Mouse (Mus musculus) mouse trophoblast stem cell (cell line): ENCODE data around the gene Spo11.

Source experiments
- in situ Hi-C, 2 experiments: fragments of 300-500 bp; cut with MseI, MboI; formaldehyde crosslinking; loops; 2 replicates in 1 of 2; 3 replicates in 1 of 2; pipeline ENCODE4 v1.15.1; 2025

Gene Spo11

GRCm38 (mm10) chr2:172958579-172958978 is 18.9 kb upstream of the Spo11 start:
- in situ Hi-C loops: loop anchor here in 1 of 2 experiments (5.0 to 10.0 kb wide), 2 partner anchors 34 to 124 kb away; no protein-coding TSS in a partner anchor

GRCm38 (mm10) chr2:172959006-172959768 is 18.3 kb upstream of the Spo11 start:
- in situ Hi-C loops: loop anchor here in 1 of 2 experiments (5.0 to 10.0 kb wide), 2 partner anchors 33 to 124 kb away; no protein-coding TSS in a partner anchor

- in situ Hi-C loops: no loop called here
Observed at GRCm38 (mm10) chr2:172960350-172960749, 17.1 kb upstream of the Spo11 start.

GRCm38 (mm10) chr2:172961211-172961610 is 16.3 kb upstream of the Spo11 start:
- in situ Hi-C loops: no loop called here

- in situ Hi-C loops: no loop called here
Observed at GRCm38 (mm10) chr2:172965249-172965648, 12.3 kb upstream of the Spo11 start.

- in situ Hi-C loops: no loop called here
Observed at GRCm38 (mm10) chr2:172966480-172966879, 11.0 kb upstream of the Spo11 start.

GRCm38 (mm10) chr2:172971865-172972264 is 5.6 kb upstream of the Spo11 start:
- in situ Hi-C loops: no loop called here

- in situ Hi-C loops: no loop called here
Observed at GRCm38 (mm10) chr2:172973806-172974565, 3.5 kb upstream of the Spo11 start.

GRCm38 (mm10) chr2:172974701-172975100 is 2.8 kb upstream of the Spo11 start:
- in situ Hi-C loops: no loop called here

GRCm38 (mm10) chr2:172975159-172975558 is 2.3 kb upstream of the Spo11 start:
- in situ Hi-C loops: no loop called here

- in situ Hi-C loops: no loop called here
Observed at GRCm38 (mm10) chr2:172976661-172977238, 750 bp upstream of the Spo11 start.

- in situ Hi-C loops: no loop called here
Observed at GRCm38 (mm10) chr2:172978131-172978633, 682 bp downstream of the Spo11 start.

GRCm38 (mm10) chr2:172979666-172980345 is 2.3 kb downstream of the Spo11 start:
- in situ Hi-C loops: no loop called here

- in situ Hi-C loops: no loop called here
Observed at GRCm38 (mm10) chr2:172982776-172983561, 5.5 kb downstream of the Spo11 start.

GRCm38 (mm10) chr2:172990161-172990560 is 12.7 kb downstream of the Spo11 start:
- in situ Hi-C loops: loop anchor here (5.0 to 10.0 kb wide), 3 partner anchors 33 to 158 kb away; no protein-coding TSS in a partner anchor

GRCm38 (mm10) chr2:172996207-172996606 is 18.7 kb downstream of the Spo11 start:
- in situ Hi-C loops: loop anchor here (5.0 to 10.0 kb wide), 3 partner anchors 86 to 164 kb away; no protein-coding TSS in a partner anchor

- in situ Hi-C loops: loop anchor here (5.0 to 10.0 kb wide), 3 partner anchors 85 to 165 kb away; no protein-coding TSS in a partner anchor
Observed at GRCm38 (mm10) chr2:172997748-172998147, 20.2 kb downstream of the Spo11 start.

- in situ Hi-C loops: loop anchor here (5.0 to 10.0 kb wide), 3 partner anchors 84 to 166 kb away; no protein-coding TSS in a partner anchor
Observed at GRCm38 (mm10) chr2:172998478-172998877, 21.0 kb downstream of the Spo11 start.

GRCm38 (mm10) chr2:172999630-173000284 is 22.3 kb downstream of the Spo11 start, which contains the start of gene Rae1:
Gene Rae1, plus strand, starts transcription at chr2:173000117.
- in situ Hi-C loops: loop anchor here (5.0 to 10.0 kb wide), 3 partner anchors 83 to 167 kb away; no protein-coding TSS in a partner anchor

- in situ Hi-C loops: no loop called here
Observed at GRCm38 (mm10) chr2:173000285-173000652, 22.8 kb downstream of the Spo11 start.
